Mouse (Mus musculus) kidney, embryonic 16.5 days (tissue): ENCODE measurements around the gene Eya3. TPM values are rescaled to one million over a fixed set of nuclear protein-coding genes. Genes with fewer than 3 reads are reported as not detected.

ENCODE experiments used
- ATAC-seq: fragments of 200-750 bp; cut with Nextera tagmentation; 2 replicates; pipeline ENCODE4 v1.8.0; 2017; ENCODE audit warnings: moderate TSS enrichment; ENCODE audit not compliant: low FRiP score, low TSS enrichment
- H3K27ac ChIP-seq: fragments of 300-500 bp; sonication (generic); 2 replicates; pipeline ENCODE4 v1.5.1; 2014; ENCODE audit warnings: low read length
- H3K27me3 ChIP-seq: fragments of 300-500 bp; sonication (generic); 2 replicates; pipeline ENCODE4 v1.6.1; 2014; ENCODE audit warnings: low read length, control low read depth, mixed read lengths; ENCODE audit not compliant: insufficient read depth
- H3K36me3 ChIP-seq: fragments of 300-500 bp; sonication (generic); 2 replicates; pipeline ENCODE4 v1.6.1; 2014; ENCODE audit warnings: low read length, control low read depth, mixed read lengths; ENCODE audit not compliant: insufficient read depth
- H3K4me1 ChIP-seq: fragments of 300-500 bp; sonication (generic); 2 replicates; pipeline ENCODE4 v1.6.1; 2014; ENCODE audit warnings: low read length, control low read depth, mixed read lengths; ENCODE audit not compliant: insufficient read depth
- H3K4me2 ChIP-seq: fragments of 300-500 bp; sonication (generic); replicated peaks from 2 replicates; pipeline ENCODE4 v1.6.1; 2014; ENCODE audit warnings: low read depth, low read length
- H3K4me3 ChIP-seq: fragments of 300-500 bp; sonication (generic); 2 replicates; pipeline ENCODE4 v1.5.1; 2014; ENCODE audit warnings: mild to moderate bottlenecking, low read length
- H3K9ac ChIP-seq: fragments of 300-500 bp; sonication (generic); replicated peaks from 2 replicates; pipeline ENCODE4 v1.6.1; 2014; ENCODE audit warnings: low read length
- H3K9me3 ChIP-seq: fragments of 300-500 bp; sonication (generic); 2 replicates; pipeline ENCODE4 v1.6.1; 2016; ENCODE audit warnings: low read length, control low read depth
- WGBS: fragments of 180-500 bp; shearing (Covaris S2); extraction: QIAGEN DNeasy Blood & Tissue Kit; methylation state at CpG from one replicate; pipeline ENCODE4 v1.1.7; 2014; 5-methylcytosine and 5-hydroxymethylcytosine counted together
- polyA plus RNA-seq: library from polyadenylated mRNA; unstranded; fragments of >200 nt; fragmentation: Nextera tagmentation; extraction: Ambion mirVana; gene quantifications from 2 replicates; pipeline ENCODE4 v1.2.1, GENCODE M21; 2015

Eya3 gene
- polyA plus RNA-seq, 1 experiment from 2014 or later, result 29.2 TPM

- Histone ChIP-seq H3K36me3 (peaks cover 23% of the 10 kb centered on the region), H3K9me3 (no peaks in the 10 kb centered on the region), H3K4me3 (no peak overlapping the region), H3K9ac (no peak overlapping the region), H3K27me3 (no peaks in the 10 kb centered on the region), H3K4me2 (no peak overlapping the region), H3K4me1 (no peaks in the 10 kb centered on the region), H3K27ac (no peak overlapping the region)
- 88% methylated on average over 7 of the region's 7 CpGs for WGBS
- ATAC-seq, result no peak
Observed at GRCm38 (mm10) chr4:132676771-132677539, 38.2 kb downstream of the Eya3 start.

GRCm38 (mm10) chr4:132689634-132690033, 50.8 kb downstream of the Eya3 start:
- H3K27me3 ChIP-seq, result no peaks in the 10 kb centered on the region
- H3K9me3 ChIP-seq, result no peaks in the 10 kb centered on the region
- H3K4me2 ChIP-seq, result no peak overlapping the region
- H3K4me3 ChIP-seq, result no peak overlapping the region
- H3K27ac ChIP-seq, result no peak overlapping the region
- no peaks in the 10 kb centered on the region for H3K4me1 ChIP-seq
- H3K36me3 ChIP-seq, result peaks cover 34% of the 10 kb centered on the region
- no peak overlapping the region for H3K9ac ChIP-seq
- no peak for ATAC-seq
- 81% methylated on average over 2 of the region's 2 CpGs for WGBS

- 87% methylated on average over 3 of the region's 3 CpGs for WGBS
- Histone ChIP-seq H3K27ac (no peak overlapping the region), H3K36me3 (peaks cover 33% of the 10 kb centered on the region), H3K4me3 (no peak overlapping the region), H3K9ac (no peak overlapping the region), H3K4me2 (no peak overlapping the region), H3K4me1 (no peaks in the 10 kb centered on the region), H3K9me3 (no peaks in the 10 kb centered on the region), H3K27me3 (no peaks in the 10 kb centered on the region)
- no peak for ATAC-seq
Observed at GRCm38 (mm10) chr4:132693366-132693765, 54.6 kb downstream of the Eya3 start.

DNA sequence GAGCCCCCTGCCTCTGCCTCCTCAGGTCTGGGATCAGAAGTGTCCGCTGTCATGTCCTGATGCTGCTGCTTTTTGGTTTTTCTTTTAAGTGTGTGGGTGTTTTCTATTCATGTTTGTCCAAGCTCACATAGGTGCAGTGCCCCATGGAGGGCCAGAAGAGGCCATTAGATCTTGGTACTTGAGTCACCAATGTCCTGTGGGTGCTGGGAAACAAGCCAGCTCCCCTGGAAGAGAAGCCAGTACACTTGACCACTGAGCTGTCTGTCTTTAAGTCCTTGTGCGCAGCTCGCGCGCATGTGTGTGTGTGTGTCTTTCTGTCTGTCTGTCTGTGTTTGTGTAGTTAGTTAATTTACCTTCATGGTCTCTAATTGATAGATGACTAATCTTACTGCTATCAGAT, 63.3 kb downstream of the Eya3 start:
- H3K4me2 ChIP-seq, result no peak overlapping the region
- 97% methylated on average over 5 of the region's 5 CpGs for WGBS
- ATAC-seq, result no peak
- no peaks in the 10 kb centered on the region for H3K27me3 ChIP-seq
- no peak overlapping the region for H3K4me3 ChIP-seq
- peaks cover 46% of the 10 kb centered on the region for H3K36me3 ChIP-seq
- no peaks in the 10 kb centered on the region for H3K9me3 ChIP-seq
- H3K4me1 ChIP-seq, result no peaks in the 10 kb centered on the region
- H3K9ac ChIP-seq, result no peak overlapping the region
- H3K27ac ChIP-seq, result no peak overlapping the region

DNA sequence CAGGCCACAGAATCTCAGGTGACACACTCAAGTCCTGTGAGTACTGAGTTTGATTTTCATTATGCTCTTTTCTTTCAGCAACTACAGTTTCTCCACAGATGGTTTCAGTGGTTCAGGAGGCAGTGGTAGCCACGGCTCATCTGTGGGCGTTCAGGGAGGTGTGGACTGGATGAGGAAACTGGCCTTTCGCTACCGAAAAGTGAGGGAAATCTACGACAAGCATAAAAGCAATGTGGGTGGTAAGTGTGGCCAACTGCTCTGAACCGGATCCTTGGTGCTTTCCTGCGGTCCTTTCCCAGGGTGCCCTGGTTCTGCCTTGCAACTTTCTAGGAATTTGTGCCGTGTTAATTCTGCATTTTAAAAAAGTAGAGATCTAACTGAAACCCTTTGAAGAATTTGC, 68.1 kb downstream of the Eya3 start:
- Histone ChIP-seq H3K4me2 (no peak overlapping the region), H3K36me3 (peaks cover 51% of the 10 kb centered on the region), H3K27me3 (no peaks in the 10 kb centered on the region), H3K4me1 (no peaks in the 10 kb centered on the region), H3K9me3 (no peaks in the 10 kb centered on the region), H3K4me3 (no peak overlapping the region), H3K27ac (no peak overlapping the region), H3K9ac (no peak overlapping the region)
- 97% methylated on average over 8 of the region's 8 CpGs for WGBS
- ATAC-seq, result no peak

- H3K4me2 ChIP-seq, result no peak overlapping the region
- 95% methylated on average over 7 of the region's 7 CpGs for WGBS
- ATAC-seq, result no peak
- no peaks in the 10 kb centered on the region for H3K27me3 ChIP-seq
- no peak overlapping the region for H3K27ac ChIP-seq
- H3K9ac ChIP-seq, result no peak overlapping the region
- H3K4me1 ChIP-seq, result no peaks in the 10 kb centered on the region
- no peak overlapping the region for H3K4me3 ChIP-seq
- H3K9me3 ChIP-seq, result no peaks in the 10 kb centered on the region
- peaks cover 46% of the 10 kb centered on the region for H3K36me3 ChIP-seq
Observed at GRCm38 (mm10) chr4:132713181-132713580, 74.4 kb downstream of the Eya3 start.

- Histone ChIP-seq H3K9ac (no peak overlapping the region), H3K27ac (no peak overlapping the region), H3K4me2 (no peak overlapping the region), H3K36me3 (peaks cover 42% of the 10 kb centered on the region), H3K9me3 (no peaks in the 10 kb centered on the region), H3K27me3 (no peaks in the 10 kb centered on the region), H3K4me1 (no peaks in the 10 kb centered on the region), H3K4me3 (no peak overlapping the region)
- 97% methylated on average over 1 of the region's 1 CpGs for WGBS
- ATAC-seq, result no peak
Observed at GRCm38 (mm10) chr4:132718251-132718650, 79.5 kb downstream of the Eya3 start.

DNA sequence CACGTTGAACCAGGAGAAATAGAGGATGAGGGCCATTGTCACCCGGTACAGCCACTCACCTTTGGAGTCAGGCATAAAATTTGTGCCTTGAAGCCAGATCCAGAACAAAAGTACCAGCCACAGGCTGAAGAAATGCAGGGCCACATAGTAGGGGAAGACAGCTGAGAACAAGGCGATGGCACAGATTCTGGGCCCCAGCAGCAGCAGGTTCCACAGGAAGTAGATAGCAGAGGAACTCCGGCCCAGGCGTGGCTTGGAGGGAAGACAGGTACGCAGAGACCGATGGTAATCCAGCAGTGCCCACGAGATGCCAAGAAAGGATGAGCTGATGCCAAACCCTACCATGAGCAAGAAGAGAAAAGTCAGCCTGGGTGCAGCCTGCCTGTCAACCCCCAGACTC, 89.4 kb downstream of the Eya3 start:
- ATAC-seq, result no peak
- Histone ChIP-seq H3K9ac (no peak overlapping the region), H3K4me3 (no peak overlapping the region), H3K36me3 (no peaks in the 10 kb centered on the region), H3K9me3 (no peaks in the 10 kb centered on the region), H3K27me3 (no peaks in the 10 kb centered on the region), H3K27ac (no peak overlapping the region), H3K4me1 (peaks cover 8% of the 10 kb centered on the region; the same call in 1 of the 2 replicates), H3K4me2 (no peak overlapping the region)
- WGBS, result 90% methylated on average over 8 of the region's 8 CpGs

DNA sequence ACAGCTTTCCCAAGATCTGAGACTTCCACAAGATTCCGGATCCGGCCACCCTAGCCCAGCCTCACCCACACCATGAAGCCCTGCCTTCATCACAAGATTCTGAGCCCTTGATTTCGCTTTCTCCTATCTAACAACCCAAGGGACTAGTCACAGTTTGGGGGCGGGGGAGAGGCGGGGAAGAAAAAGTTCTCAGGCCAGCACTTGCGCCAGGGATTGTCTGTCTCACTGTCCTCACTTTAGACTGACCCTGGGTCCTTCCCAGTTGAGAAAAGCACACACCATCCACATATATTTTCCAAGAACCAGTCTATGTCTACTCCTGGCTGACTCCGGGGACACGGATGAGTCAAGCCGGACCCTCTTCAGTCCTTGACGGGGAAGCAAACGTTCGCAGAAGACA, 92.8 kb downstream of the Eya3 start:
- Histone ChIP-seq H3K27ac (no peak overlapping the region), H3K36me3 (no peaks in the 10 kb centered on the region), H3K4me2 (peak overlapping the region; percentile 62), H3K4me1 (peaks cover 8% of the 10 kb centered on the region; the same call in 1 of the 2 replicates), H3K9ac (peak overlapping the region; percentile 64), H3K9me3 (no peaks in the 10 kb centered on the region), H3K27me3 (no peaks in the 10 kb centered on the region), H3K4me3 (peak overlapping the region; percentile 56)
- WGBS, result 48% methylated on average over 12 of the region's 12 CpGs
- no peak for ATAC-seq

DNA sequence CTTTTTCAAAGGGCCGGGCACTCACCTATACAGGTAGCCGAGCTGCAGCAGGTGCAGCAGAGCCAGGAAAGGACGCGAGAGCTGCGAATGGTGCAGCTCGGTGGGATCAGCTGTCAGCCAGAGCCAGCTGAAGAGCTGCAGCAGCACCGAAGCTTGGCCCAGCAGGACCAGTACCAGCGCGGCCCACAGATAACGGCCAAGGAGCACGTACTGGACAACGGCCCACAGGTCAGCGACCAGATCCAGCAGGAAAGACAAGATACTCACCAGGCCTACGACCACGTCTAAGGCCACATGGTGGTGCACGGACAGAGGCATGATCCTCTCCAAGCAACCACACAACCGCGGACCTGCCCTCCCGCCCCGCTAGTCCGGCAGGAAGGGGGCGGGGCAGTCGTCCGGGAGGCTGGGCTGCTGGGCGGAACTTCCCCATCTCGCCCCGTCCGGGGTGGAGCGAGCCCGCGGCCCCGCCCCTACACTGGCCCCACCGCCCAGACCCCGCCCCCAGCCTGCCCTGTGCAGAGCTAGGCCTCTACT, 93.4 kb downstream of the Eya3 start, which contains the start of gene Xkr8:
Gene Xkr8 (minus strand): TSS at position 399 of the 537 bp plus-strand sequence.
- Histone ChIP-seq H3K4me3 (peak within 1 kb of the TSS; percentile 56), H3K9me3 (no peaks in the 10 kb centered on the region), H3K27ac (no peak within 1 kb of the TSS), H3K4me2 (peak within 1 kb of the TSS; percentile 62), H3K9ac (peak within 1 kb of the TSS; percentile 64), H3K4me1 (peaks cover 8% of the 10 kb centered on the region; the same call in 1 of the 2 replicates), H3K36me3 (no peaks in the 10 kb centered on the region), H3K27me3 (no peaks in the 10 kb centered on the region)
- ATAC-seq, result peak; percentile 99
- 2% methylated on average over 34 of the region's 34 CpGs for WGBS
